Mouse (Mus musculus) liver, postnatal 0 days (tissue): ENCODE data around the gene Kcnk16. TPM values are rescaled to one million over a fixed set of nuclear protein-coding genes. Genes with fewer than 3 reads are reported as not detected.

Experiments
- ATAC-seq: fragments of 200-750 bp; cut with Nextera tagmentation; 2 replicates; pipeline ENCODE4 v1.8.0; 2017; ENCODE audit warnings: mild to moderate bottlenecking, moderate library complexity
- DNase-seq: peaks from one replicate; pipeline ENCODE4 v3.0.0-alpha.2; 2016
- H3K27ac ChIP-seq: fragments of 300-500 bp; sonication (generic); 2 replicates; pipeline ENCODE4 v1.5.1; 2014; ENCODE audit warnings: antibody characterized with exemption, moderate library complexity, mild to moderate bottlenecking, low read depth
- H3K27me3 ChIP-seq: fragments of 300-500 bp; sonication (generic); 2 replicates; pipeline ENCODE4 v1.6.1; 2014; ENCODE audit warnings: low read length, control low read depth, mixed read lengths; ENCODE audit not compliant: insufficient read depth
- H3K36me3 ChIP-seq: fragments of 300-500 bp; sonication (generic); replicated peaks from 2 replicates; pipeline ENCODE4 v1.6.1; 2014; ENCODE audit warnings: mild to moderate bottlenecking, control low read depth, low read length, moderate library complexity, mixed read lengths; ENCODE audit not compliant: insufficient read depth
- H3K4me1 ChIP-seq: fragments of 300-500 bp; sonication (generic); 2 replicates; pipeline ENCODE4 v1.6.1; 2014; ENCODE audit warnings: antibody characterized with exemption, mild to moderate bottlenecking, control low read depth; ENCODE audit not compliant: insufficient read depth
- H3K4me2 ChIP-seq: fragments of 300-500 bp; sonication (generic); 2 replicates; pipeline ENCODE4 v1.6.1; 2014; ENCODE audit warnings: low read depth, mild to moderate bottlenecking, low read length, moderate library complexity, mixed read lengths
- H3K4me3 ChIP-seq: fragments of 300-500 bp; sonication (generic); 2 replicates; pipeline ENCODE4 v1.5.1; 2014; ENCODE audit warnings: low read depth, low read length
- H3K9ac ChIP-seq: fragments of 300-500 bp; sonication (generic); replicated peaks from 2 replicates; pipeline ENCODE4 v1.6.1; 2014; ENCODE audit warnings: mild to moderate bottlenecking, moderate library complexity
- H3K9me3 ChIP-seq: fragments of 300-500 bp; sonication (generic); 2 replicates; pipeline ENCODE4 v1.6.1; 2016; ENCODE audit warnings: mild to moderate bottlenecking, control low read depth, low read length, mixed read lengths
- CTCF ChIP-seq: sonication (generic); IDR thresholded peaks from 2 replicates; pipeline ENCODE4 v1.5.1; 2016; ENCODE audit warnings: antibody characterized with exemption, low read depth
- EP300 ChIP-seq: IDR thresholded peaks from 2 replicates; pipeline ENCODE4 v1.6.1; 2016; ENCODE audit warnings: antibody characterized with exemption, low read depth, mild to moderate bottlenecking
- WGBS: fragments of 180-500 bp; shearing (Covaris S2); extraction: QIAGEN DNeasy Blood & Tissue Kit; methylation state at CpG from one replicate; pipeline ENCODE4 v1.1.7; 2014; ENCODE audit not compliant: insufficient replicate concordance; 5-methylcytosine and 5-hydroxymethylcytosine counted together
- polyA plus RNA-seq: library from polyadenylated mRNA; unstranded; fragments of >200 nt; fragmentation: Nextera tagmentation; extraction: Ambion mirVana; gene quantifications from 2 replicates; pipeline ENCODE4 v1.2.1, GENCODE M21; 2015

Kcnk16 gene
- polyA plus RNA-seq, 1 experiment from 2014 or later, result 2.0 TPM

DNA sequence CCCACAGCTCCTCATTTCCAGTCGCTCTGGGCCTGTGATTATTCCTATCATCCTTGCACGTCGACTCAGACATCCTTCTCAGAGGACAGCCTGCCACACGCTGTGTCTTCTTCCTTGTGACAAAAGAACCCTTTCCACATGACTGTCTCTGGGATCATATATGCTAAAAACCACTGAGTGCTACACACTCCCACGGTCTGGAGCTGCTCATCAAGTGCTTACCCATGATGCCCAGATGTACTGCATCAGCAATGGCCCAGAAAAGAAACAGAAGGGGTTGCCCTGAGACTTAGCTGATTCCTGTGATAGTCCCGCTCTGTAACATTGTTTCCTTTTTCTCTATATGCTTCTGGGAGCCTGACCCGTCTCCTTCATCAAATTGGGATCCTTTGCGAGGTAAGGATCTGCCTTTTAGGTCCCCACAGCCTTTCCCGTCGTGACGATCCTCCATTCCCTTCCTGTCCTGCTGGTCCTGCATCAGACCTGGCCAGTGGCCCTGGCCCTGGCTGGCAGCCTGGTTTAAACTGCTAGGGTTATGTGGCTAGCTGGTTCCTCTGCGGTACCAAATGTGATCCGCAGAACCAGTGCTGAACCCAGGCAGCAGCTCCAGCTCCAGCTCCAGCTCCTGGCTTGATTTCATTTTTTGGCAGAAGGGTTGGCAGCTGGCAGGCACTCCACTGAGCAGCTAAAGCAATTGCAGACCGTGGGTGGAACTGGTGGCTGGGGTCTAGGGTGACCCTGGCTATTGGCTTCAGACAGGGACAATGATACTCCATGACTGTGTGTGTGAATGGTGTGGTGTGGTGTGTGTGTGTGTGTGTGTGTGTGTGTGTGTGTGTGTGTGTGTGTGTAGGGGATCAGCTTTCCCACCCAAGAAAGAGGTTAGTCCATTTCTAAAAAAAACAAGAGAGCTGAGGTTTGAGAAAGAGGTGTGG is 18.5 kb downstream of the Kcnk16 start:
- Histone ChIP-seq H3K36me3 (no peaks in the 10 kb centered on the region), H3K4me2 (no peak overlapping the region), H3K27ac (no peak overlapping the region), H3K4me1 (0 out of 2 replicates have a peak, but pooled peaks cover 1% of the 10 kb centered on the region), H3K9ac (no peak overlapping the region), H3K9me3 (no peaks in the 10 kb centered on the region), H3K27me3 (no peaks in the 10 kb centered on the region), H3K4me3 (no peak overlapping the region)
- DNase-seq (no peak), ATAC-seq (no peak)
- WGBS, result 69% methylated on average over 14 of the region's 14 CpGs
- TF ChIP-seq CTCF (no peak), EP300 (no peak)

DNA sequence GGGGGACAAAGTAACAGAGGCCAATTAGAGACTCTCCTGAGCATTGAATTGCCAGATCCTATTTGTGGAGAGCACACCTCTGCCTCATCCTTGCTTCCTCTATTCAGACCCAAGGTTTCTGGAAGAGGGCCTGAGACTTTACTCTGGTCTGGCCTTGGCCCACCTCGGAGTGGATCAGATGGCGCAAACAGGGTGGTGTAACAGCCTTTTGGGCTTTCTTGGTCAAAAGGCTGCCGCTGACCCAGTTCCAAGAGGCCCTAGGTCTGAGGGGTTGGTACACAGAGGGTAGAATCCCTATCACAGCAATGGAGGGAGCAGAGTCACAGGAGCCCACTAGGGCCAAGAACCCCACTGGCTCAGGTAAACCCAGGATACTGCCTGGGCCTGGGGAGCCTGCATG is 21.0 kb downstream of the Kcnk16 start:
- H3K36me3 ChIP-seq, result no peaks in the 10 kb centered on the region

GRCm38 (mm10) chr14:20246811-20247266 is 22.2 kb downstream of the Kcnk16 start:
- WGBS, result 70% methylated on average over 11 of the region's 11 CpGs
- no peak for DNase-seq
- Histone ChIP-seq H3K4me3 (no peak overlapping the region), H3K4me2 (no peak overlapping the region), H3K9ac (no peak overlapping the region), H3K9me3 (no peaks in the 10 kb centered on the region), H3K27ac (no peak overlapping the region), H3K36me3 (no peaks in the 10 kb centered on the region), H3K27me3 (no peaks in the 10 kb centered on the region), H3K4me1 (0 out of 2 replicates have a peak, but pooled peaks cover 5% of the 10 kb centered on the region)
- ATAC-seq, result no peak
- TF ChIP-seq CTCF, result no peak
- no peak for TF ChIP-seq EP300

More for the DNA sequence above, 21.0 kb downstream of the Kcnk16 start:
- H3K4me2 ChIP-seq, result no peak overlapping the region
- H3K4me1 ChIP-seq, result 0 out of 2 replicates have a peak, but pooled peaks cover 5% of the 10 kb centered on the region
- TF ChIP-seq CTCF (no peak), EP300 (no peak)
- H3K27ac ChIP-seq, result no peak overlapping the region
- no peak overlapping the region for H3K4me3 ChIP-seq
- no peak for DNase-seq
- WGBS, result 74% methylated on average over 3 of the region's 3 CpGs
- no peaks in the 10 kb centered on the region for H3K9me3 ChIP-seq
- H3K27me3 ChIP-seq, result no peaks in the 10 kb centered on the region
- ATAC-seq, result no peak
- no peak overlapping the region for H3K9ac ChIP-seq

GRCm38 (mm10) chr14:20245861-20246260 is 23.1 kb downstream of the Kcnk16 start:
- H3K4me1 ChIP-seq, result 0 out of 2 replicates have a peak, but pooled peaks cover 5% of the 10 kb centered on the region
- no peak overlapping the region for H3K4me2 ChIP-seq
- no peaks in the 10 kb centered on the region for H3K9me3 ChIP-seq
- no peaks in the 10 kb centered on the region for H3K36me3 ChIP-seq
- TF ChIP-seq EP300 (no peak), CTCF (no peak)
- WGBS, result 76% methylated on average over 5 of the region's 5 CpGs
- DNase-seq (no peak), ATAC-seq (no peak)
- H3K9ac ChIP-seq, result no peak overlapping the region
- H3K27ac ChIP-seq, result no peak overlapping the region
- no peaks in the 10 kb centered on the region for H3K27me3 ChIP-seq
- H3K4me3 ChIP-seq, result no peak overlapping the region

DNA sequence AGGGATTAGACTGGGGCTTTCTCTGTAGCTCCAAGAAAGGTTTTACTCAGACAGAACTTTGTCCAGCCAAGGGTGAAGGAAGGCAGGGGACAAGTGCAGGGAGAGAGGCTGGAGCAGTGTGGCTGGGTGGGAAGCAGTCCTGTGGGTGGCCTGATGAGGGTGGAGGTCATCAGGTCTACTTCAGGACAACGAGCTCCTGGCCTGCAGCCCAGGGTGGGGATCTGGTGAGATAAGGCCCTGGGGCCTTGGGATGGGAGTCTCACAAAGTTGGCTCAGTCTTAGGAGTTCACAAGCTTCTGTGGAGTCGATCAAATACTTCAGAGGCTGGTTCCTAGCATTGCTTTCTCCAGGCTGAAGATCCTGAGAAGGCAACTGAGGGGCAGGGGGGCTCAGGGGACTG is 23.7 kb downstream of the Kcnk16 start:
- DNase-seq (no peak), ATAC-seq (no peak)
- 50% methylated on average over 2 of the region's 2 CpGs for WGBS
- H3K27ac ChIP-seq, result no peak overlapping the region
- no peaks in the 10 kb centered on the region for H3K27me3 ChIP-seq
- H3K4me1 ChIP-seq, result 0 out of 2 replicates have a peak, but pooled peaks cover 5% of the 10 kb centered on the region
- TF ChIP-seq CTCF, result no peak
- TF ChIP-seq EP300, result no peak
- H3K9me3 ChIP-seq, result no peaks in the 10 kb centered on the region
- H3K9ac ChIP-seq, result no peak overlapping the region
- H3K4me2 ChIP-seq, result no peak overlapping the region
- H3K4me3 ChIP-seq, result no peak overlapping the region
- H3K36me3 ChIP-seq, result no peaks in the 10 kb centered on the region

GRCm38 (mm10) chr14:20243158-20243557 is 25.8 kb downstream of the Kcnk16 start:
- Histone ChIP-seq H3K36me3 (no peaks in the 10 kb centered on the region), H3K9ac (no peak overlapping the region), H3K4me2 (no peak overlapping the region), H3K9me3 (no peaks in the 10 kb centered on the region), H3K4me3 (no peak overlapping the region), H3K27me3 (no peaks in the 10 kb centered on the region), H3K27ac (no peak overlapping the region), H3K4me1 (0 out of 2 replicates have a peak, but pooled peaks cover 5% of the 10 kb centered on the region)
- ATAC-seq, result no peak
- 82% methylated on average over 3 of the region's 3 CpGs for WGBS
- TF ChIP-seq CTCF (no peak), EP300 (no peak)
- DNase-seq, result no peak
